Mouse (Mus musculus) CH12.LX (cell line): ENCODE data around the gene Mapkapk5. TPM values are rescaled to one million over a fixed set of nuclear protein-coding genes. Genes with fewer than 3 reads are reported as not detected.
A peak's percentile ranks its signal among the peaks of the same experiment; 100 is the strongest.

Experiments used
- DNase-seq: peaks from one replicate; pipeline ENCODE4 v3.0.0-alpha.2; 2013; ENCODE audit errors: extremely low read depth
- H3K27ac ChIP-seq: 2 replicates; pipeline ENCODE4 v1.5.1; 2012; ENCODE audit warnings: low read depth, mild to moderate bottlenecking, control low read depth, moderate library complexity; ENCODE audit not compliant: insufficient read depth
- H3K27me3 ChIP-seq: replicated peaks from 2 replicates; pipeline ENCODE3; 2012; ENCODE audit warnings: inconsistent platforms
- H3K36me3 ChIP-seq, 2 experiments: replicated peaks in 1 of 2; 2 replicates each; pipeline versions ENCODE3 to v1.6.1; 2012; ENCODE audit warnings: inconsistent platforms in 1 of 2, low read length in 1 of 2, mild to moderate bottlenecking in 1 of 2, mixed read lengths in 1 of 2, moderate library complexity in 1 of 2; ENCODE audit not compliant: control insufficient read depth in 1 of 2, insufficient read depth in 1 of 2
- H3K4me1 ChIP-seq, 2 experiments: 2 replicates each; pipeline ENCODE4 v1.6.1; 2012; ENCODE audit warnings: inconsistent platforms in 1 of 2, moderate library complexity in 1 of 2; ENCODE audit not compliant: insufficient read depth in 2 of 2, control insufficient read depth in 1 of 2
- H3K4me2 ChIP-seq: 2 replicates; pipeline ENCODE4 v1.6.1; 2012; ENCODE audit warnings: low read depth, mild to moderate bottlenecking, control low read depth; ENCODE audit not compliant: poor library complexity, insufficient read depth, severe bottlenecking
- H3K4me3 ChIP-seq, 3 experiments: fragments of 150-350 bp in 1 of 3; sonication (generic) in 1 of 3; replicated peaks in 1 of 3; 2 replicates each; pipeline versions ENCODE3 to v1.5.1; 2011 to 2012; ENCODE audit warnings: low read depth in 2 of 3, low read length in 2 of 3, mild to moderate bottlenecking in 2 of 3, moderate library complexity in 2 of 3, control low read depth in 1 of 3, improper control_type of control experiment in 1 of 3, inconsistent platforms in 1 of 3, mixed read lengths in 1 of 3; ENCODE audit not compliant: poor library complexity in 1 of 3
- H3K79me2 ChIP-seq: replicated peaks from 2 replicates; pipeline ENCODE4 v1.6.1; 2012; ENCODE audit warnings: mild to moderate bottlenecking, moderate library complexity; ENCODE audit not compliant: control insufficient read depth, poor library complexity, insufficient read depth, severe bottlenecking; ENCODE audit errors: extremely low read depth
- H3K9ac ChIP-seq: 2 replicates; pipeline ENCODE4 v1.6.1; 2012; ENCODE audit warnings: low read depth, mild to moderate bottlenecking, control low read depth, moderate library complexity; ENCODE audit not compliant: insufficient read depth
- H3K9me3 ChIP-seq: replicated peaks from 2 replicates; pipeline ENCODE3; 2012; ENCODE audit warnings: low read length, inconsistent platforms, mixed read lengths
- BHLHE40 ChIP-seq: IDR thresholded peaks from 2 replicates; pipeline ENCODE4 v1.6.1; 2011; ENCODE audit warnings: mild to moderate bottlenecking, low read depth, low read length, improper control_type of control experiment
- CHD1 ChIP-seq: IDR thresholded peaks from 2 replicates; pipeline ENCODE4 v1.6.1; 2012; ENCODE audit warnings: low read depth, low read length, improper control_type of control experiment, inconsistent platforms
- GABPA ChIP-seq: IDR thresholded peaks from 2 replicates; pipeline ENCODE4 v1.6.1; 2012; ENCODE audit warnings: low read depth, low read length, improper control_type of control experiment, inconsistent platforms; ENCODE audit not compliant: insufficient replicate concordance
- HCFC1 ChIP-seq: IDR thresholded peaks from 2 replicates; pipeline ENCODE4 v1.6.1; 2012; ENCODE audit warnings: low read depth, mild to moderate bottlenecking, inconsistent platforms, low read length, improper control_type of control experiment
- IRF4 ChIP-seq: IDR thresholded peaks from 2 replicates; pipeline ENCODE4 v1.6.1; 2014; ENCODE audit warnings: low read depth, mild to moderate bottlenecking, inconsistent platforms, low read length, improper control_type of control experiment
- MAFK ChIP-seq: IDR thresholded peaks from 2 replicates; pipeline ENCODE4 v1.6.1; 2011; ENCODE audit warnings: low read length, improper control_type of control experiment; ENCODE audit not compliant: insufficient replicate concordance
- MYC ChIP-seq: IDR thresholded peaks from 2 replicates; pipeline ENCODE4 v1.6.1; 2011; ENCODE audit warnings: low read depth, mild to moderate bottlenecking, improper control_type of control experiment, low read length
- NRF1 ChIP-seq: IDR thresholded peaks from 2 replicates; pipeline ENCODE4 v1.6.1; 2014; ENCODE audit warnings: low read depth, mild to moderate bottlenecking, inconsistent platforms, low read length, improper control_type of control experiment, moderate library complexity
- POLR2A ChIP-seq: IDR thresholded peaks from 2 replicates; pipeline ENCODE4 v1.6.1; 2011; ENCODE audit warnings: low read depth, mild to moderate bottlenecking, improper control_type of control experiment, low read length
- RAD21 ChIP-seq: IDR thresholded peaks from 2 replicates; pipeline ENCODE4 v1.6.1; 2011; ENCODE audit warnings: low read depth, mild to moderate bottlenecking, low read length, improper control_type of control experiment, moderate library complexity
- SIN3A ChIP-seq: IDR thresholded peaks from 2 replicates; pipeline ENCODE4 v1.6.1; 2012; ENCODE audit warnings: low read length, improper control_type of control experiment, inconsistent platforms
- SMC3 ChIP-seq: IDR thresholded peaks from 2 replicates; pipeline ENCODE4 v1.6.1; 2011; ENCODE audit warnings: low read depth, low read length, improper control_type of control experiment
- TBP ChIP-seq: conservative IDR thresholded peaks from 2 replicates; pipeline ENCODE4 v1.6.1; 2011; ENCODE audit warnings: low read depth, low read length, improper control_type of control experiment
- TCF12 ChIP-seq: IDR thresholded peaks from 2 replicates; pipeline ENCODE4 v1.6.1; 2014; ENCODE audit warnings: low read depth, mild to moderate bottlenecking, inconsistent platforms, low read length, improper control_type of control experiment
- UBTF ChIP-seq: IDR thresholded peaks from 2 replicates; pipeline ENCODE4 v1.6.1; 2012; ENCODE audit warnings: low read depth, mild to moderate bottlenecking, inconsistent platforms, low read length, improper control_type of control experiment, moderate library complexity
- ZKSCAN1 ChIP-seq: IDR thresholded peaks from 2 replicates; pipeline ENCODE4 v1.6.1; 2012; ENCODE audit warnings: low read depth, inconsistent platforms, low read length, improper control_type of control experiment, borderline replicate concordance
- ZMIZ1 ChIP-seq: IDR thresholded peaks from 2 replicates; pipeline ENCODE4 v1.6.1; 2012; ENCODE audit warnings: low read depth, mild to moderate bottlenecking, inconsistent platforms, low read length, improper control_type of control experiment
- ZNF384 ChIP-seq: IDR thresholded peaks from 2 replicates; pipeline ENCODE4 v1.6.1; 2012; ENCODE audit warnings: low read depth, low read length, improper control_type of control experiment, inconsistent platforms
- dilution Hi-C: fragments of 300-500 bp; cut with MboI; formaldehyde crosslinking; loops from 2 replicates; pipeline ENCODE4 v1.14.3; 2020; ENCODE audit warnings: low sequenced_read_pairs; ENCODE audit not compliant: extremely low pct_unique_long_range_greater_than_20kb, extremely low pct_ligation_motif_present
- in situ Hi-C: fragments of 300-500 bp; cut with MboI; formaldehyde crosslinking; loops from 3 replicates; pipeline ENCODE4 v1.14.3; 2019; ENCODE audit warnings: low sequenced_read_pairs, low pct_ligation_motif_present, low pct_unique_long_range_greater_than_20kb, mixed read lengths
- polyA plus RNA-seq: library from polyadenylated mRNA; unstranded; fragments of >175 nt; gene quantifications from 2 replicates; pipeline ENCODE4 v1.2.1, GENCODE M21; 2012; ENCODE audit warnings: low read depth; ENCODE audit not compliant: insufficient read length
- total RNA-seq, 2 experiments: library from RNA; depleted of rRNA; stranded (reverse); fragments of 300-350 nt in 1 of 2; fragments of >200 nt in 1 of 2; gene quantifications; 2 replicates each; pipeline ENCODE4 v1.2.3; 2012 to 2014

Mapkapk5 gene
- total and polyA plus RNA-seq, 3 experiments = 48.3 to 84.8 (median 82.9) TPM

DNA sequence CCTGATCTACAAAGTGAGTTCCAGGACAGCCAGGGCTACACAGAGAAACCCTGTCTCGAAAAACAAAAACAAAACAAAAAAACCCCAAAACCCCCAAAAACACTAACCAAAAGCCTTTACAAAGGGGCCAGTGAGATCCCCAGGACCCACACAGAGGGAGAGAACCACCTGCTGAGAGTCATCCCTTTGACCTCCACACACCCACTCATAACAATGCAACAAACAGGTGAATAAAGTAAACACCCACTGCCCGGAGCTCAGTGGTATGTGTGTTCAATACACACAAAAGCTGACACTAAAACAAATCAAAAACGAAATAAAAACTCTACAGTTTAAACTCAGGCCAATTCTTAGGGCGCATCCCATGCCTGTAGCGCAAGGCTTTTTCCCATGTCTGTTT lies 5.6 kb downstream of the Mapkapk5 start:
- no peak for DNase-seq
- dilution Hi-C loops = no loop called here
- Histone ChIP-seq H3K27me3 (no peaks in the 10 kb centered on the region), H3K9ac (no peak overlapping the region), H3K79me2 (peaks cover 48% of the 10 kb centered on the region), H3K27ac (no peak overlapping the region), H3K36me3 (peaks cover 20 to 51% of the 10 kb centered on the region in 2 experiments), H3K4me3 (no peak overlapping the region), H3K4me2 (no peak overlapping the region), H3K9me3 (no peaks in the 10 kb centered on the region), H3K4me1 (peaks cover 7 to 54% of the 10 kb centered on the region in 2 experiments)
- TF ChIP-seq BHLHE40 (no peak), HCFC1 (no peak), UBTF (no peak)
- in situ Hi-C loops = no loop called here

DNA sequence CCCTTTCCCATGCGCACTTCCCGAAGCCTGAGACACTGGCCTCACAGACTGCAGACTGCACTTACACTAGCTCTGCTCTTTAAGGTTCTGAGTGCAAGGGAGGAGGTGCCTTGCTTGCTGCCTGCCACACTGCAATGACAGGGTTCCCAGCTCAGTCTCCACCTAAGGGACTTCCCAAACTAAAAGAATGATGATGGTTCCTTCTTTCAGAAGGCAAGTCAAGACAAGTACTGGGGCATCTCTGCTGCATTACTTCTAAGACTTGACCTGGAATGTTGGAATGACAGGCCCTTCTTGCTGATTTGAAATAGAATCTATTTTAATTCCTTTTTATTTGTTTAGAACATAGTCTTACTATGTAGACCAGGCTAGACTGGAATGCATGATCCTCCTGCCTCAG lies 8.1 kb downstream of the Mapkapk5 start:
- Histone ChIP-seq H3K9me3 (no peaks in the 10 kb centered on the region), H3K4me3 (no peak overlapping the region), H3K36me3 (peaks cover 42 to 73% of the 10 kb centered on the region in 2 experiments), H3K9ac (no peak overlapping the region), H3K27ac (0 out of 2 replicates have a peak overlapping the region, but pooled peaks have one; percentile 54), H3K4me2 (no peak overlapping the region), H3K4me1 (peaks cover 7 to 34% of the 10 kb centered on the region in 2 experiments), H3K27me3 (no peaks in the 10 kb centered on the region), H3K79me2 (peaks cover 25% of the 10 kb centered on the region)
- dilution Hi-C loops = no loop called here
- TF ChIP-seq HCFC1 (no peak), IRF4 (0 out of 2 replicates have a peak, but pooled peaks have one; percentile 12), MYC (no peak), ZMIZ1 (no peak), TCF12 (no peak), TBP (no peak), ZNF384 (no peak), SIN3A (no peak), SMC3 (no peak), RAD21 (no peak), MAFK (no peak), ZKSCAN1 (no peak), CHD1 (peak; percentile 92; the same call in 1 of the 2 replicates), POLR2A (no peak), GABPA (no peak), NRF1 (no peak)
- DNase-seq = no peak
- in situ Hi-C loops = no loop called here
